ENCODE assay signal across 12 mouse cellular contexts in the genomic region with DNA sequence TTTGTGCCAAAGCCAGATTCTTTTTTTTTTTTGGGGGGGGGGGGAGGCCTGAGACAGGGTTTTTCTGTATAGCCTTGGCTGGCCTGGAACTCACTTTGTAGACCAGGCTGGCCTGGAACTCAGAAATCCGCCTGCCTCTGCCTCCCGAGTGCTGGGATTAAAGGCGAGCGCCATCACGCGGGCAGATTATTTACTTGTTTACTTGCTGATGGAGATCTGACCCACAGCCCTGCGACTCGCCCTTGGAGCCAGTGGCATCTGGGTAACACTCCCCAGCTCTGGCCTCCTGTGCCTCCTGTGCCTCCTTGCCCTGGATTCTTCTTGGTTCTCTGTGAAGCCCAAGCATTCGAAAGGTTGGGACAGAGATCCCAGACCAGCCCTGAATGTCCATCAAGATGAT. TPM values are rescaled to one million over a fixed set of nuclear protein-coding genes. Genes with fewer than 3 reads are reported as not detected.
DNase-seq lines count a peak whose midpoint lies in the region; ATAC-seq and TF ChIP-seq lines count a peak whose summit lies in the region.
"Had no signal": no experiment of that assay in that cellular context is flagged by ENCODE, and none has a peak within 500 bp of the region (broad histone marks: within the 10 kb centered on the region; RNA-seq: fewer than 3 reads in every experiment).

No protein-coding gene starts in this region.

- no peak for ATAC-seq in heart, embryonic 15.5 days (replicated peaks; ENCODE audit: insufficient number of reproducible peaks, insufficient read depth, low FRiP score, low read depth)
- ATAC-seq in limb, embryonic 12.5 days (ENCODE audit: insufficient number of reproducible peaks, insufficient read depth, low FRiP score, low TSS enrichment, low read depth), result no peak
- no peak for ATAC-seq in limb, embryonic 13.5 days (ENCODE audit: low FRiP score, low read depth)

- peak overlapping the region; percentile 67 for H3K27ac ChIP-seq in cerebellum, adult 2 months (ENCODE audit: insufficient read depth, low read length)
- peak overlapping the region; percentile 91 for H3K27ac ChIP-seq in heart, embryonic 15.5 days
- H3K27ac ChIP-seq in limb, embryonic 12.5 days, result peak overlapping the region; percentile 86; the same call in 1 of the 2 replicates
- H3K27ac ChIP-seq in limb, embryonic 10.5 days, result no peak overlapping the region
- peak overlapping the region; percentile 90; the same call in 1 of the 2 replicates for H3K27ac ChIP-seq in limb, embryonic 13.5 days
- H3K27ac ChIP-seq in midbrain, embryonic 10.5 days (replicated peaks), result no peak overlapping the region; the same call in 1 of the 2 replicates

- no peak for TF ChIP-seq CTCF in cerebellum, adult 2 months (IDR thresholded peaks at IDR 0.05; ENCODE audit: borderline replicate concordance, insufficient read depth, low read depth, low read length)

- no peaks in the 10 kb centered on the region for H3K27me3 ChIP-seq in cerebellum, adult 2 months (ENCODE audit: control insufficient read depth, insufficient read depth, low read length)
- H3K27me3 ChIP-seq in heart, embryonic 15.5 days, result no peaks in the 10 kb centered on the region
- H3K27me3 ChIP-seq in limb, embryonic 12.5 days, result no peaks in the 10 kb centered on the region
- H3K27me3 ChIP-seq in limb, embryonic 10.5 days (ENCODE audit: low read depth, poor library complexity, severe bottlenecking), result no peaks in the 10 kb centered on the region
- H3K27me3 ChIP-seq in limb, embryonic 13.5 days, result no peaks in the 10 kb centered on the region
- H3K27me3 ChIP-seq in midbrain, embryonic 10.5 days (ENCODE audit: low read depth, poor library complexity, severe bottlenecking), result no peaks in the 10 kb centered on the region

- H3K36me3 ChIP-seq in heart, embryonic 15.5 days, result no peaks in the 10 kb centered on the region
- H3K36me3 ChIP-seq in limb, embryonic 12.5 days, result peaks cover 39% of the 10 kb centered on the region
- peaks cover 46% of the 10 kb centered on the region for H3K36me3 ChIP-seq in limb, embryonic 10.5 days
- peaks cover 24% of the 10 kb centered on the region for H3K36me3 ChIP-seq in limb, embryonic 13.5 days
- H3K36me3 ChIP-seq in midbrain, embryonic 10.5 days, result peaks cover 9% of the 10 kb centered on the region

- DNase-seq in cerebellum, adult 2 months, result peak; percentile 43 to 45
- no peak for DNase-seq in cerebellum, postnatal 10 days
- DNase-seq in heart, adult 11 months, result no peak
- no peak for DNase-seq in limb, embryonic 10.5 days (ENCODE audit: low spot score)
- no peak for DNase-seq in midbrain, embryonic 10.5 days (ENCODE audit: low spot score)
- DNase-seq: heart, postnatal 36 days; spleen, adult 18-20 months; thymus, postnatal 25 days had no signal

- H3K4me3 ChIP-seq in cerebellum, adult 2 months (replicated peaks; ENCODE audit: insufficient read depth, low read depth, low read length), result peak overlapping the region; percentile 36
- H3K4me3 ChIP-seq in heart, embryonic 15.5 days, result no peak overlapping the region
- no peak overlapping the region for H3K4me3 ChIP-seq in limb, embryonic 12.5 days (replicated peaks)
- no peak overlapping the region for H3K4me3 ChIP-seq in limb, embryonic 10.5 days
- H3K4me3 ChIP-seq in limb, embryonic 13.5 days, result no peak overlapping the region
- no peak overlapping the region for H3K4me3 ChIP-seq in midbrain, embryonic 10.5 days

- peaks cover 55% of the 10 kb centered on the region for H3K4me1 ChIP-seq in cerebellum, adult 2 months (ENCODE audit: control insufficient read depth, insufficient read depth, low read length)
- peaks cover 99% of the 10 kb centered on the region for H3K4me1 ChIP-seq in heart, embryonic 15.5 days (replicated peaks)
- peaks cover 97% of the 10 kb centered on the region for H3K4me1 ChIP-seq in limb, embryonic 12.5 days (replicated peaks)
- H3K4me1 ChIP-seq in limb, embryonic 10.5 days, result peaks cover 85% of the 10 kb centered on the region
- H3K4me1 ChIP-seq in limb, embryonic 13.5 days, result peaks cover 99% of the 10 kb centered on the region
- H3K4me1 ChIP-seq in midbrain, embryonic 10.5 days, result peaks cover 86% of the 10 kb centered on the region

- H3K9me3 ChIP-seq in heart, embryonic 15.5 days (replicated peaks), result no peaks in the 10 kb centered on the region
- H3K9me3 ChIP-seq in limb, embryonic 12.5 days, result no peaks in the 10 kb centered on the region
- H3K9me3 ChIP-seq in limb, embryonic 10.5 days (replicated peaks), result no peaks in the 10 kb centered on the region
- H3K9me3 ChIP-seq in limb, embryonic 13.5 days, result no peaks in the 10 kb centered on the region
- no peaks in the 10 kb centered on the region for H3K9me3 ChIP-seq in midbrain, embryonic 10.5 days (replicated peaks)
- H3K9me3 ChIP-seq: G1E had no signal

- 0 out of 2 replicates have a peak overlapping the region, but pooled peaks have one; percentile 2 for H3K9ac ChIP-seq in heart, embryonic 15.5 days
- H3K9ac ChIP-seq in limb, embryonic 12.5 days (replicated peaks), result no peak overlapping the region
- H3K9ac ChIP-seq in limb, embryonic 13.5 days, result 0 out of 2 replicates have a peak overlapping the region, but pooled peaks have one; percentile 58

- 0 out of 2 replicates have a peak overlapping the region, but pooled peaks have one; percentile 51 for H3K4me2 ChIP-seq in heart, embryonic 15.5 days
- H3K4me2 ChIP-seq in limb, embryonic 12.5 days, result peak overlapping the region; percentile 36; the same call in 1 of the 2 replicates
- H3K4me2 ChIP-seq in limb, embryonic 13.5 days (replicated peaks), result peak overlapping the region; percentile 99

- WGBS in cerebellum, adult 2 months, result 26% methylated on average over 9 of the region's 9 CpGs
- 86% methylated on average over 9 of the region's 9 CpGs for WGBS in heart, embryonic 15.5 days
- 86% methylated on average over 9 of the region's 9 CpGs for WGBS in limb, embryonic 12.5 days
- 91% methylated on average over 9 of the region's 9 CpGs for WGBS in limb, embryonic 10.5 days
- 95% methylated on average over 9 of the region's 9 CpGs for WGBS in limb, embryonic 13.5 days
- WGBS in midbrain, embryonic 10.5 days, result 95% methylated on average over 9 of the region's 9 CpGs

- TF ChIP-seq POLR2A in cerebellum, adult 2 months (IDR thresholded peaks at IDR 0.05; ENCODE audit: borderline replicate concordance, insufficient read depth, low read length), result no peak

RNA-seq across cellular contexts. Expression of gene Ctdsp2, which starts 7.1 kb away (rescaled TPM):
- 96.2 and 101 TPM in 2 replicates for polyA plus RNA-seq in cerebellum, adult 2 months (2012; rRNA removed)
- polyA plus RNA-seq in heart, embryonic 15.5 days (2015; fragmentation: Nextera tagmentation; extraction: Ambion mirVana), result 35.0 and 47.8 TPM in 2 replicates
- polyA plus RNA-seq in limb, embryonic 12.5 days (2016; fragmentation: Nextera tagmentation; extraction: Ambion mirVana), result 74.6 and 89.2 TPM in 2 replicates
- polyA plus RNA-seq in limb, embryonic 10.5 days (2016; fragmentation: Nextera tagmentation; extraction: Ambion mirVana), result 45.9 and 59.0 TPM in 2 replicates
- 78.2 and 78.9 TPM in 2 replicates for polyA plus RNA-seq in limb, embryonic 13.5 days (2015; fragmentation: Nextera tagmentation; extraction: Ambion mirVana)
- 36.8 and 39.3 TPM in 2 replicates for polyA plus RNA-seq in midbrain, embryonic 10.5 days (2016; fragmentation: Nextera tagmentation; extraction: Ambion mirVana)

RNA-seq across cellular contexts. Expression of gene Avil, which starts 14.9 kb away (rescaled TPM):
- 0.33 and 0.54 TPM in 2 replicates for polyA plus RNA-seq in cerebellum, adult 2 months (2012; rRNA removed)
- 0.23 and 0.55 TPM in 2 replicates for polyA plus RNA-seq in heart, embryonic 15.5 days (2015; fragmentation: Nextera tagmentation; extraction: Ambion mirVana)
- polyA plus RNA-seq in limb, embryonic 12.5 days (2016; fragmentation: Nextera tagmentation; extraction: Ambion mirVana), result 0.15 and 1.1 TPM in 2 replicates
- 0.05 and 0.06 TPM in 2 replicates for polyA plus RNA-seq in limb, embryonic 10.5 days (2016; fragmentation: Nextera tagmentation; extraction: Ambion mirVana)
- 0.32 and 0.56 TPM in 2 replicates for polyA plus RNA-seq in limb, embryonic 13.5 days (2015; fragmentation: Nextera tagmentation; extraction: Ambion mirVana)
- polyA plus RNA-seq in midbrain, embryonic 10.5 days (2016; fragmentation: Nextera tagmentation; extraction: Ambion mirVana), result 0.36 and 2.2 TPM in 2 replicates
- polyA plus RNA-seq: G1E had no signal

RNA-seq across cellular contexts. Expression of gene Tsfm, which starts 45.1 kb away (rescaled TPM):
- polyA plus RNA-seq in cerebellum, adult 2 months (2012; rRNA removed), result 45.2 and 45.4 TPM in 2 replicates
- 81.9 and 86.0 TPM in 2 replicates for polyA plus RNA-seq in heart, embryonic 15.5 days (2015; fragmentation: Nextera tagmentation; extraction: Ambion mirVana)
- 85.2 and 99.1 TPM in 2 replicates for polyA plus RNA-seq in limb, embryonic 12.5 days (2016; fragmentation: Nextera tagmentation; extraction: Ambion mirVana)
- polyA plus RNA-seq in limb, embryonic 10.5 days (2016; fragmentation: Nextera tagmentation; extraction: Ambion mirVana), result 109 and 114 TPM in 2 replicates
- polyA plus RNA-seq in limb, embryonic 13.5 days (2015; fragmentation: Nextera tagmentation; extraction: Ambion mirVana), result 80.8 and 81.1 TPM in 2 replicates
- 101 and 107 TPM in 2 replicates for polyA plus RNA-seq in midbrain, embryonic 10.5 days (2016; fragmentation: Nextera tagmentation; extraction: Ambion mirVana)

RNA-seq across cellular contexts. Expression of gene Mettl1, which starts 55.6 kb away (rescaled TPM):
- 10.7 and 11.8 TPM in 2 replicates for polyA plus RNA-seq in cerebellum, adult 2 months (2012; rRNA removed)
- 27.7 and 32.0 TPM in 2 replicates for polyA plus RNA-seq in heart, embryonic 15.5 days (2015; fragmentation: Nextera tagmentation; extraction: Ambion mirVana)
- 52.5 and 53.7 TPM in 2 replicates for polyA plus RNA-seq in limb, embryonic 12.5 days (2016; fragmentation: Nextera tagmentation; extraction: Ambion mirVana)
- 60.2 and 64.6 TPM in 2 replicates for polyA plus RNA-seq in limb, embryonic 10.5 days (2016; fragmentation: Nextera tagmentation; extraction: Ambion mirVana)
- 65.5 and 66.9 TPM in 2 replicates for polyA plus RNA-seq in limb, embryonic 13.5 days (2015; fragmentation: Nextera tagmentation; extraction: Ambion mirVana)
- 54.3 and 56.7 TPM in 2 replicates for polyA plus RNA-seq in midbrain, embryonic 10.5 days (2016; fragmentation: Nextera tagmentation; extraction: Ambion mirVana)

RNA-seq across cellular contexts. Expression of gene Eef1akmt3, which starts 55.7 kb away (rescaled TPM):
- polyA plus RNA-seq in cerebellum, adult 2 months (2012; rRNA removed), result 0.13 TPM in 2 replicates
- 0.30 and 0.42 TPM in 2 replicates for polyA plus RNA-seq in heart, embryonic 15.5 days (2015; fragmentation: Nextera tagmentation; extraction: Ambion mirVana)
- polyA plus RNA-seq in limb, embryonic 12.5 days (2016; fragmentation: Nextera tagmentation; extraction: Ambion mirVana), result 0.50 TPM in 2 replicates
- polyA plus RNA-seq in limb, embryonic 10.5 days (2016; fragmentation: Nextera tagmentation; extraction: Ambion mirVana), result 0.33 and 0.34 TPM in 2 replicates
- polyA plus RNA-seq in limb, embryonic 13.5 days (2015; fragmentation: Nextera tagmentation; extraction: Ambion mirVana), result 1.0 and 1.1 TPM in 2 replicates
- 0.19 and 0.26 TPM in 2 replicates for polyA plus RNA-seq in midbrain, embryonic 10.5 days (2016; fragmentation: Nextera tagmentation; extraction: Ambion mirVana)

Comparison
In these comparisons a context has a peak if more than half of its experiments do, and no peak if none do; other contexts are left out.
1. DNase-seq: peak in cerebellum, adult 2 months (2 of 2); none in cerebellum, postnatal 10 days (0 of 2), heart, adult 11 months (single experiment), limb, embryonic 10.5 days (single experiment) and midbrain, embryonic 10.5 days (single experiment).
2. H3K27ac ChIP-seq: peak in cerebellum, adult 2 months (single experiment), heart, embryonic 15.5 days (single experiment), limb, embryonic 12.5 days (single experiment) and limb, embryonic 13.5 days (single experiment); none in limb, embryonic 10.5 days (single experiment) and midbrain, embryonic 10.5 days (single experiment).
3. H3K4me2 ChIP-seq: peak in every context shown above with its lines; median percentile 99 in limb, embryonic 13.5 days; 51 in heart, embryonic 15.5 days; 36 in limb, embryonic 12.5 days.